Mouse (Mus musculus) embryonic facial prominence, embryonic 11.5 days (tissue): ENCODE results near the gene Gm27021. TPM values are rescaled to one million over a fixed set of nuclear protein-coding genes. Genes with fewer than 3 reads are reported as not detected.
"Not testable (repeated sequence)": the region's sequence is repeated elsewhere in the genome, so short reads cannot be mapped to it uniquely, and the experiment has no call there.

Experiments
- ATAC-seq: fragments of 200-750 bp; cut with Nextera tagmentation; replicated peaks from 2 replicates; pipeline ENCODE4 v1.8.0; 2017; ENCODE audit warnings: low read depth; ENCODE audit not compliant: insufficient number of reproducible peaks, low FRiP score, low TSS enrichment
- DNase-seq: peaks from one replicate; pipeline ENCODE4 v3.0.0-alpha.2; 2015; ENCODE audit warnings: low spot score
- H3K27ac ChIP-seq: fragments of 300-500 bp; sonication (generic); replicated peaks from 2 replicates; pipeline ENCODE4 v1.5.1; 2014; ENCODE audit warnings: mild to moderate bottlenecking, low read depth, low read length, control low read depth
- H3K27me3 ChIP-seq: fragments of 300-500 bp; sonication (generic); 2 replicates; pipeline ENCODE4 v1.6.1; 2014; ENCODE audit warnings: mild to moderate bottlenecking, low read length, moderate library complexity, mixed read lengths; ENCODE audit not compliant: control insufficient read depth, insufficient read depth
- H3K36me3 ChIP-seq: fragments of 300-500 bp; sonication (generic); replicated peaks from 2 replicates; pipeline ENCODE4 v1.6.1; 2014; ENCODE audit warnings: low read depth, mild to moderate bottlenecking, low read length, moderate library complexity, mixed read lengths; ENCODE audit not compliant: control insufficient read depth, insufficient read depth
- H3K4me1 ChIP-seq: fragments of 300-500 bp; sonication (generic); 2 replicates; pipeline ENCODE4 v1.6.1; 2014; ENCODE audit warnings: low read length, mixed read lengths; ENCODE audit not compliant: control insufficient read depth, insufficient read depth
- H3K4me2 ChIP-seq: fragments of 300-500 bp; sonication (generic); 2 replicates; pipeline ENCODE4 v1.6.1; 2014; ENCODE audit warnings: low read depth, mild to moderate bottlenecking, control low read depth, low read length, moderate library complexity
- H3K4me3 ChIP-seq: fragments of 300-500 bp; sonication (generic); 2 replicates; pipeline ENCODE4 v1.5.1; 2014; ENCODE audit warnings: low read depth, low read length, control low read depth
- H3K9ac ChIP-seq: fragments of 300-500 bp; sonication (generic); replicated peaks from 2 replicates; pipeline ENCODE4 v1.6.1; 2014; ENCODE audit warnings: mild to moderate bottlenecking, control low read depth, low read length
- H3K9me3 ChIP-seq: fragments of 300-500 bp; sonication (generic); replicated peaks from 2 replicates; pipeline ENCODE4 v1.6.1; 2016; ENCODE audit warnings: mild to moderate bottlenecking, low read length, inconsistent platforms, mixed read lengths; ENCODE audit not compliant: control insufficient read depth
- WGBS: fragments of 180-500 bp; shearing (Covaris S2); extraction: QIAGEN DNeasy Blood & Tissue Kit; methylation state at CpG from one replicate; pipeline ENCODE4 v1.1.7; 2014; 5-methylcytosine and 5-hydroxymethylcytosine counted together
- polyA plus RNA-seq: library from polyadenylated mRNA; unstranded; fragments of >200 nt; fragmentation: Nextera tagmentation; extraction: Ambion mirVana; gene quantifications from 2 replicates; pipeline ENCODE4 v1.2.1, GENCODE M21; 2014

Gene Gm27021
- polyA plus RNA-seq, 1 experiment from 2014 or later, result 3.0 TPM

- H3K9me3 ChIP-seq, result no peaks in the 10 kb centered on the region
- no peak overlapping the region for H3K4me3 ChIP-seq
- no peaks in the 10 kb centered on the region for H3K36me3 ChIP-seq
- H3K27me3 ChIP-seq, result no peaks in the 10 kb centered on the region
- no peak overlapping the region for H3K9ac ChIP-seq
- H3K27ac ChIP-seq, result no peak overlapping the region
- H3K4me2 ChIP-seq, result no peak overlapping the region
- peaks cover 2% of the 10 kb centered on the region; the same call in 1 of the 2 replicates for H3K4me1 ChIP-seq
- 58% methylated on average over 5 of the region's 5 CpGs for WGBS
- ATAC-seq (no peak), DNase-seq (no peak)
Observed at GRCm38 (mm10) chr8:120684082-120684481, 16.2 kb upstream of the Gm27021 start.

GRCm38 (mm10) chr8:120683602-120684001 is 15.7 kb upstream of the Gm27021 start:
- Histone ChIP-seq H3K27ac (no peak overlapping the region), H3K36me3 (no peaks in the 10 kb centered on the region), H3K9ac (no peak overlapping the region), H3K9me3 (no peaks in the 10 kb centered on the region), H3K4me3 (no peak overlapping the region), H3K27me3 (no peaks in the 10 kb centered on the region), H3K4me2 (no peak overlapping the region), H3K4me1 (peaks cover 2% of the 10 kb centered on the region; the same call in 1 of the 2 replicates)
- 18% methylated on average over 10 of the region's 10 CpGs for WGBS
- no peak for ATAC-seq
- peak; percentile 76 for DNase-seq

- Histone ChIP-seq H3K4me2 (no peak overlapping the region), H3K27me3 (no peaks in the 10 kb centered on the region), H3K4me3 (no peak overlapping the region), H3K9me3 (no peaks in the 10 kb centered on the region), H3K27ac (no peak overlapping the region), H3K4me1 (peaks cover 2% of the 10 kb centered on the region; the same call in 1 of the 2 replicates), H3K36me3 (no peaks in the 10 kb centered on the region), H3K9ac (no peak overlapping the region)
- ATAC-seq (no peak), DNase-seq (no peak)
- WGBS, result 81% methylated on average over 10 of the region's 10 CpGs
Observed at GRCm38 (mm10) chr8:120681113-120681512, 13.2 kb upstream of the Gm27021 start.

- DNase-seq, result peak; percentile 61
- not testable (repeated sequence) for ATAC-seq, H3K4me3 ChIP-seq, H3K4me1 ChIP-seq, H3K27me3 ChIP-seq, H3K4me2 ChIP-seq, H3K9ac ChIP-seq, H3K9me3 ChIP-seq, H3K36me3 ChIP-seq, H3K27ac ChIP-seq
- 72% methylated on average over 6 of the region's 7 CpGs for WGBS
Observed at GRCm38 (mm10) chr8:120680405-120680804, 12.5 kb upstream of the Gm27021 start.

- WGBS, result 76% methylated on average over 11 of the region's 11 CpGs
- Histone ChIP-seq H3K9me3 (no peaks in the 10 kb centered on the region), H3K4me1 (peaks cover under 1% of the 10 kb centered on the region; the same call in 1 of the 2 replicates), H3K36me3 (no peaks in the 10 kb centered on the region), H3K4me3 (no peak overlapping the region), H3K4me2 (no peak overlapping the region), H3K27ac (no peak overlapping the region), H3K27me3 (no peaks in the 10 kb centered on the region), H3K9ac (no peak overlapping the region)
- ATAC-seq, result no peak
- DNase-seq, result no peak
Observed at GRCm38 (mm10) chr8:120679629-120680387, 11.9 kb upstream of the Gm27021 start.

GRCm38 (mm10) chr8:120678447-120678846 is 10.6 kb upstream of the Gm27021 start:
- Histone ChIP-seq H3K4me3 (no peak overlapping the region), H3K27ac (no peak overlapping the region), H3K9ac (no peak overlapping the region), H3K4me1 (no peaks in the 10 kb centered on the region), H3K4me2 (no peak overlapping the region), H3K36me3 (peaks cover 6% of the 10 kb centered on the region; the same call in 1 of the 2 replicates), H3K27me3 (no peaks in the 10 kb centered on the region), H3K9me3 (no peaks in the 10 kb centered on the region)
- DNase-seq (peak; percentile 92), ATAC-seq (no peak)
- 13% methylated on average over 10 of the region's 10 CpGs for WGBS

- Histone ChIP-seq H3K36me3 (peaks cover 9% of the 10 kb centered on the region; the same call in 1 of the 2 replicates), H3K4me2 (no peak overlapping the region), H3K4me3 (no peak overlapping the region), H3K9me3 (no peaks in the 10 kb centered on the region), H3K27ac (no peak overlapping the region), H3K27me3 (no peaks in the 10 kb centered on the region), H3K4me1 (no peaks in the 10 kb centered on the region), H3K9ac (no peak overlapping the region)
- DNase-seq (no peak), ATAC-seq (no peak)
- WGBS, result 71% methylated on average over 8 of the region's 8 CpGs
Observed at GRCm38 (mm10) chr8:120675718-120676117, 7.8 kb upstream of the Gm27021 start.

- DNase-seq (no peak), ATAC-seq (no peak)
- no peaks in the 10 kb centered on the region for H3K27me3 ChIP-seq
- no peak overlapping the region for H3K4me3 ChIP-seq
- no peak overlapping the region for H3K9ac ChIP-seq
- peaks cover 9% of the 10 kb centered on the region for H3K36me3 ChIP-seq
- H3K4me2 ChIP-seq, result no peak overlapping the region
- H3K27ac ChIP-seq, result no peak overlapping the region
- 90% methylated on average over 7 of the region's 7 CpGs for WGBS
- no peaks in the 10 kb centered on the region for H3K4me1 ChIP-seq
- H3K9me3 ChIP-seq, result no peaks in the 10 kb centered on the region
Observed at GRCm38 (mm10) chr8:120673298-120673697, 5.4 kb upstream of the Gm27021 start.
